Mouse (Mus musculus) ES-Bruce4 (cell line): ENCODE data around the gene Tnn. TPM values are rescaled to one million over a fixed set of nuclear protein-coding genes. Genes with fewer than 3 reads are reported as not detected.

Experiments used
- H3K27ac ChIP-seq: 2 replicates; pipeline ENCODE4 v1.5.1; 2012; ENCODE audit warnings: low read length, inconsistent platforms; ENCODE audit not compliant: insufficient read depth
- H3K27me3 ChIP-seq: 2 replicates; pipeline ENCODE4 v1.6.1; 2012; ENCODE audit warnings: mild to moderate bottlenecking, low read length, inconsistent platforms; ENCODE audit not compliant: control insufficient read depth, poor library complexity, insufficient read depth, severe bottlenecking
- H3K36me3 ChIP-seq: 2 replicates; pipeline ENCODE4 v1.6.1; 2012; ENCODE audit warnings: inconsistent platforms, mild to moderate bottlenecking, low read length, moderate library complexity; ENCODE audit not compliant: control insufficient read depth, poor library complexity, insufficient read depth, severe bottlenecking
- H3K4me1 ChIP-seq: one replicate; pipeline ENCODE4 v1.8.1; 2011; ENCODE audit warnings: low read length; ENCODE audit not compliant: control insufficient read depth, insufficient read depth
- H3K4me3 ChIP-seq: 2 replicates; pipeline ENCODE4 v1.5.1; 2011; ENCODE audit warnings: low read depth, mild to moderate bottlenecking, low read length
- H3K9ac ChIP-seq: 2 replicates; pipeline ENCODE4 v1.6.1; 2012; ENCODE audit warnings: low read depth, mild to moderate bottlenecking, inconsistent platforms; ENCODE audit not compliant: poor library complexity, severe bottlenecking
- H3K9me3 ChIP-seq: replicated peaks from 2 replicates; pipeline ENCODE4 v1.6.1; 2012; ENCODE audit warnings: mild to moderate bottlenecking, low read length, inconsistent platforms; ENCODE audit not compliant: control insufficient read depth, poor library complexity, insufficient read depth, severe bottlenecking
- CTCF ChIP-seq: IDR thresholded peaks from one replicate; pipeline ENCODE4 v1.8.1; 2011; ENCODE audit warnings: low read depth, low read length
- EP300 ChIP-seq: IDR thresholded peaks from 2 replicates; pipeline ENCODE4 v1.6.1; 2011; ENCODE audit warnings: low read depth, low read length; ENCODE audit not compliant: insufficient read depth
- POLR2A ChIP-seq: IDR thresholded peaks from one replicate; pipeline ENCODE4 v1.8.1; 2011; ENCODE audit warnings: low read length; ENCODE audit not compliant: insufficient read depth
- polyA plus RNA-seq: library from polyadenylated mRNA; stranded (reverse); fragments of >200 nt; gene quantifications from 2 replicates; pipeline ENCODE4 v1.2.4, GENCODE M21; 2011; ENCODE audit warnings: low read depth; ENCODE audit not compliant: missing spikeins, insufficient read depth, insufficient read length

The Tnn gene
- polyA plus RNA-seq, result not detected in 2 replicates

GRCm38 (mm10) chr1:160153480-160153879 is at the start of gene Tnn:
Tnn (minus strand) TSS chr1:160153580.
- Histone ChIP-seq H3K27ac (no peak within 1 kb of the TSS), H3K36me3 (no peaks in the 10 kb centered on the region), H3K9ac (no peak within 1 kb of the TSS), H3K9me3 (no peaks in the 10 kb centered on the region), H3K4me1 (no peaks in the 10 kb centered on the region), H3K27me3 (no peaks in the 10 kb centered on the region; the same call in 1 of the 2 replicates), H3K4me3 (no peak within 1 kb of the TSS)
- TF ChIP-seq EP300, result no peak
- TF ChIP-seq CTCF, result no peak
- no peak for TF ChIP-seq POLR2A

- peak overlapping the region; percentile 86 for H3K9ac ChIP-seq
- TF ChIP-seq EP300 (no peak), POLR2A (no peak), CTCF (no peak)
- no peaks in the 10 kb centered on the region for H3K4me1 ChIP-seq
- H3K4me3 ChIP-seq, result peak overlapping the region; percentile 98
- no peaks in the 10 kb centered on the region for H3K27me3 ChIP-seq
- H3K36me3 ChIP-seq, result peaks cover 19% of the 10 kb centered on the region
- H3K9me3 ChIP-seq, result no peaks in the 10 kb centered on the region
- H3K27ac ChIP-seq, result peak overlapping the region; percentile 7; the same call in 1 of the 2 replicates
These were observed 41.9 kb upstream of the Tnn start for GRCm38 (mm10) chr1:160195337-160195663.

- H3K9me3 ChIP-seq, result no peaks in the 10 kb centered on the region
- H3K4me3 ChIP-seq, result peak within 1 kb of the TSS; percentile 98
- TF ChIP-seq POLR2A, result peak; percentile 27
- TF ChIP-seq EP300, result no peak; the same call in 1 of the 2 replicates
- peak; percentile 89 for TF ChIP-seq CTCF
- H3K9ac ChIP-seq, result peak within 1 kb of the TSS; percentile 86
- H3K36me3 ChIP-seq, result peaks cover 16% of the 10 kb centered on the region; the same call in 1 of the 2 replicates
- peak within 1 kb of the TSS; percentile 7; the same call in 1 of the 2 replicates for H3K27ac ChIP-seq
- H3K4me1 ChIP-seq, result no peaks in the 10 kb centered on the region
- H3K27me3 ChIP-seq, result no peaks in the 10 kb centered on the region
These were observed 41.4 kb upstream of the Tnn start, which contains the start of gene Mrps14 for GRCm38 (mm10) chr1:160194529-160195336. Mrps14 (plus strand) TSS chr1:160195215.

- no peaks in the 10 kb centered on the region for H3K27me3 ChIP-seq
- no peak overlapping the region for H3K27ac ChIP-seq
- H3K36me3 ChIP-seq, result no peaks in the 10 kb centered on the region
- no peaks in the 10 kb centered on the region for H3K4me1 ChIP-seq
- H3K9me3 ChIP-seq, result no peaks in the 10 kb centered on the region
- peak; percentile 64 for TF ChIP-seq CTCF
- no peak for TF ChIP-seq EP300
- TF ChIP-seq POLR2A, result no peak
- H3K4me3 ChIP-seq, result no peak overlapping the region
- H3K9ac ChIP-seq, result no peak overlapping the region
These were observed 31.1 kb upstream of the Tnn start for GRCm38 (mm10) chr1:160184506-160184905.

GRCm38 (mm10) chr1:160181216-160181615 is 27.8 kb upstream of the Tnn start:
- Histone ChIP-seq H3K27me3 (no peaks in the 10 kb centered on the region), H3K4me1 (no peaks in the 10 kb centered on the region), H3K9ac (no peak overlapping the region), H3K9me3 (no peaks in the 10 kb centered on the region), H3K36me3 (no peaks in the 10 kb centered on the region), H3K4me3 (no peak overlapping the region), H3K27ac (no peak overlapping the region)
- TF ChIP-seq POLR2A (no peak), EP300 (no peak), CTCF (no peak)

- H3K27me3 ChIP-seq, result no peaks in the 10 kb centered on the region
- TF ChIP-seq CTCF (no peak), POLR2A (no peak), EP300 (no peak)
- no peak overlapping the region for H3K27ac ChIP-seq
- no peak overlapping the region for H3K4me3 ChIP-seq
- H3K36me3 ChIP-seq, result no peaks in the 10 kb centered on the region
- no peak overlapping the region for H3K9ac ChIP-seq
- H3K4me1 ChIP-seq, result no peaks in the 10 kb centered on the region
- H3K9me3 ChIP-seq, result no peaks in the 10 kb centered on the region
These were observed 23.5 kb upstream of the Tnn start for GRCm38 (mm10) chr1:160176903-160177302.
